Mouse (Mus musculus): ENCODE results near the gene Pou3f3.

Gene Pou3f3

GRCm38 (mm10) chr1:42694665-42695577 is 647 bp upstream of the Pou3f3 start:
- DNase-seq (ENCODE audit: low spot score in 2 of 2) = peak; percentile 66 to 69

GRCm38 (mm10) chr1:42696371-42697031 is 933 bp downstream of the Pou3f3 start:
- peak in 1 of 2 experiments; percentile 28 for DNase-seq (ENCODE audit: low spot score in 2 of 2)

- no peak for DNase-seq (ENCODE audit: low spot score in 2 of 2)
These were observed 1.8 kb downstream of the Pou3f3 start for GRCm38 (mm10) chr1:42697321-42697755.

- peak in 1 of 2 experiments; percentile 52 for DNase-seq (ENCODE audit: low spot score in 2 of 2)
These were observed 2.4 kb downstream of the Pou3f3 start for GRCm38 (mm10) chr1:42697756-42698583.

GRCm38 (mm10) chr1:42698584-42699333 is 3.2 kb downstream of the Pou3f3 start:
- no peak for DNase-seq (ENCODE audit: low spot score in 2 of 2)

GRCm38 (mm10) chr1:42699471-42699871 is 3.9 kb downstream of the Pou3f3 start:
- no peak for DNase-seq (ENCODE audit: low spot score in 2 of 2)

GRCm38 (mm10) chr1:42700171-42700570 is 4.6 kb downstream of the Pou3f3 start:
- DNase-seq (ENCODE audit: low spot score in 2 of 2) = no peak

GRCm38 (mm10) chr1:42700815-42701214 is 5.2 kb downstream of the Pou3f3 start:
- DNase-seq (ENCODE audit: low spot score in 2 of 2) = no peak

- no peak for DNase-seq (ENCODE audit: low spot score in 2 of 2)
These were observed 6.5 kb downstream of the Pou3f3 start for GRCm38 (mm10) chr1:42701833-42702611.

GRCm38 (mm10) chr1:42702984-42703383 is 7.4 kb downstream of the Pou3f3 start:
- no peak for DNase-seq (ENCODE audit: low spot score in 2 of 2)

GRCm38 (mm10) chr1:42703424-42703823 is 7.9 kb downstream of the Pou3f3 start:
- no peak for DNase-seq (ENCODE audit: low spot score in 2 of 2)

- no peak for DNase-seq (ENCODE audit: low spot score in 2 of 2)
These were observed 8.5 kb downstream of the Pou3f3 start for GRCm38 (mm10) chr1:42703851-42704613.

- peak in 1 of 2 experiments; percentile 17 for DNase-seq (ENCODE audit: low spot score in 2 of 2)
These were observed 9.6 kb downstream of the Pou3f3 start for GRCm38 (mm10) chr1:42704981-42705810.

- DNase-seq (ENCODE audit: low spot score in 2 of 2) = no peak
These were observed 10.2 kb downstream of the Pou3f3 start for GRCm38 (mm10) chr1:42705811-42706160.

- DNase-seq (ENCODE audit: low spot score in 2 of 2) = no peak
These were observed 11.6 kb downstream of the Pou3f3 start for GRCm38 (mm10) chr1:42707196-42707595.

- no peak for DNase-seq (ENCODE audit: low spot score in 2 of 2)
These were observed 12.1 kb downstream of the Pou3f3 start for GRCm38 (mm10) chr1:42707611-42708130.

GRCm38 (mm10) chr1:42709024-42709423 is 13.5 kb downstream of the Pou3f3 start:
- DNase-seq (ENCODE audit: low spot score in 2 of 2) = no peak

GRCm38 (mm10) chr1:42709431-42710160 is 14.0 kb downstream of the Pou3f3 start:
- no peak for DNase-seq (ENCODE audit: low spot score in 2 of 2)

Measured in frontal cortex, postnatal 10 days (tissue).